Mouse (Mus musculus) hindbrain, embryonic 14.5 days (tissue): Measurements from ENCODE around the gene Olfr1373. TPM values are rescaled to one million over a fixed set of nuclear protein-coding genes. Genes with fewer than 3 reads are reported as not detected.
"Not testable (repeated sequence)": the region's sequence is repeated elsewhere in the genome, so short reads cannot be mapped to it uniquely, and the experiment has no call there.

Source experiments
- ATAC-seq: fragments of 200-750 bp; cut with Nextera tagmentation; 2 replicates; pipeline ENCODE4 v1.8.0; 2017; ENCODE audit warnings: moderate number of reproducible peaks, mild to moderate bottlenecking, moderate TSS enrichment, moderate library complexity; ENCODE audit not compliant: low FRiP score
- DNase-seq: peaks from one replicate; pipeline ENCODE4 v3.0.0-alpha.2; 2015; ENCODE audit warnings: low spot score
- H3K27ac ChIP-seq: fragments of 300-500 bp; sonication (generic); 2 replicates; pipeline ENCODE4 v1.5.1; 2014; ENCODE audit warnings: mild to moderate bottlenecking, moderate library complexity
- H3K27me3 ChIP-seq: fragments of 300-500 bp; sonication (generic); 2 replicates; pipeline ENCODE4 v1.6.1; 2014; ENCODE audit warnings: mild to moderate bottlenecking, low read length, mixed read lengths; ENCODE audit not compliant: control insufficient read depth, insufficient read depth
- H3K36me3 ChIP-seq: fragments of 300-500 bp; sonication (generic); replicated peaks from 2 replicates; pipeline ENCODE4 v1.6.1; 2014; ENCODE audit not compliant: control insufficient read depth, insufficient read depth
- H3K4me1 ChIP-seq: fragments of 300-500 bp; sonication (generic); replicated peaks from 2 replicates; pipeline ENCODE4 v1.6.1; 2014; ENCODE audit warnings: antibody characterized with exemption, low read length, mixed read lengths; ENCODE audit not compliant: control insufficient read depth, insufficient read depth
- H3K4me2 ChIP-seq: fragments of 300-500 bp; sonication (generic); replicated peaks from 2 replicates; pipeline ENCODE4 v1.6.1; 2014; ENCODE audit warnings: mild to moderate bottlenecking, moderate library complexity
- H3K4me3 ChIP-seq: fragments of 300-500 bp; sonication (generic); replicated peaks from 2 replicates; pipeline ENCODE4 v1.5.1; 2014; ENCODE audit warnings: mild to moderate bottlenecking, low read length
- H3K9ac ChIP-seq: fragments of 300-500 bp; sonication (generic); 2 replicates; pipeline ENCODE4 v1.6.1; 2014
- H3K9me3 ChIP-seq: fragments of 300-500 bp; sonication (generic); 2 replicates; pipeline ENCODE4 v1.6.1; 2016; ENCODE audit warnings: low read length; ENCODE audit not compliant: control insufficient read depth
- WGBS: fragments of 180-500 bp; shearing (Covaris S2); extraction: QIAGEN DNeasy Blood & Tissue Kit; methylation state at CpG from one replicate; pipeline ENCODE4 v1.1.7; 2014; 5-methylcytosine and 5-hydroxymethylcytosine counted together
- polyA plus RNA-seq: library from polyadenylated mRNA; unstranded; fragments of >200 nt; fragmentation: Nextera tagmentation; extraction: Ambion mirVana; gene quantifications from 2 replicates; pipeline ENCODE4 v1.2.1, GENCODE M21; 2014

Olfr1373 gene
- polyA plus RNA-seq = not detected in 2 replicates

GRCm38 (mm10) chr11:52145428-52145827 is at the start of gene Olfr1373:
Gene Olfr1373, minus strand, starts transcription at chr11:52145528.
- WGBS = 90% methylated on average over 1 of the region's 1 CpGs
- not testable (repeated sequence) for H3K9me3 ChIP-seq, ATAC-seq, DNase-seq, H3K4me2 ChIP-seq, H3K27me3 ChIP-seq, H3K27ac ChIP-seq, H3K9ac ChIP-seq, H3K4me3 ChIP-seq, H3K36me3 ChIP-seq, H3K4me1 ChIP-seq

GRCm38 (mm10) chr11:52180651-52181050 is 35.3 kb upstream of the Olfr1373 start:
- WGBS = 94% methylated on average over 4 of the region's 4 CpGs
- H3K9ac ChIP-seq, H3K4me2 ChIP-seq, H3K4me1 ChIP-seq, H3K4me3 ChIP-seq, H3K36me3 ChIP-seq, H3K27me3 ChIP-seq, H3K9me3 ChIP-seq, DNase-seq, ATAC-seq, H3K27ac ChIP-seq: not testable (repeated sequence)

- H3K27me3 ChIP-seq, H3K27ac ChIP-seq, H3K36me3 ChIP-seq, H3K9ac ChIP-seq, ATAC-seq, H3K4me3 ChIP-seq, H3K4me1 ChIP-seq, H3K4me2 ChIP-seq, H3K9me3 ChIP-seq, DNase-seq: not testable (repeated sequence)
- WGBS = 80% methylated on average over 2 of the region's 3 CpGs
Measured at GRCm38 (mm10) chr11:52179897-52180296, 34.6 kb upstream of the Olfr1373 start.

GRCm38 (mm10) chr11:52168461-52168860 is 23.1 kb upstream of the Olfr1373 start:
- DNase-seq = no peak

GRCm38 (mm10) chr11:52167901-52168302 is 22.6 kb upstream of the Olfr1373 start:
- H3K36me3 ChIP-seq, H3K9me3 ChIP-seq, H3K4me1 ChIP-seq, H3K27ac ChIP-seq, DNase-seq: not testable (repeated sequence)
- H3K4me2 ChIP-seq = peak overlapping the region; percentile 63
- peak; percentile 59; the same call in 1 of the 2 replicates for ATAC-seq
- WGBS = under 1% methylated on average over 28 of the region's 42 CpGs
- H3K27me3 ChIP-seq = peaks cover 47% of the 10 kb centered on the region
- H3K9ac ChIP-seq = peak overlapping the region; percentile 24; the same call in 1 of the 2 replicates
- peak overlapping the region; percentile 31 for H3K4me3 ChIP-seq

More at GRCm38 (mm10) chr11:52168461-52168860, 23.1 kb upstream of the Olfr1373 start:
- Histone ChIP-seq H3K9me3 (no peaks in the 10 kb centered on the region), H3K4me1 (no peaks in the 10 kb centered on the region), H3K36me3 (no peaks in the 10 kb centered on the region), H3K27ac (no peak overlapping the region), H3K9ac (peak overlapping the region; percentile 24; the same call in 1 of the 2 replicates), H3K4me3 (peak overlapping the region; percentile 31), H3K4me2 (peak overlapping the region; percentile 63), H3K27me3 (peaks cover 47% of the 10 kb centered on the region)
- WGBS = 23% methylated on average over 12 of the region's 12 CpGs
- no peak for ATAC-seq

GRCm38 (mm10) chr11:52167126-52167525 is 21.8 kb upstream of the Olfr1373 start:
- WGBS = 2% methylated on average over 21 of the region's 21 CpGs
- no peaks in the 10 kb centered on the region for H3K4me1 ChIP-seq
- no peak for ATAC-seq
- no peaks in the 10 kb centered on the region for H3K9me3 ChIP-seq
- no peak overlapping the region for H3K4me3 ChIP-seq
- H3K27me3 ChIP-seq = peaks cover 47% of the 10 kb centered on the region
- H3K36me3 ChIP-seq = no peaks in the 10 kb centered on the region
- no peak for DNase-seq
- H3K27ac ChIP-seq = no peak overlapping the region
- H3K9ac ChIP-seq = no peak overlapping the region
- no peak overlapping the region for H3K4me2 ChIP-seq

GRCm38 (mm10) chr11:52163926-52164325 is 18.6 kb upstream of the Olfr1373 start:
- ATAC-seq = no peak
- 37% methylated on average over 10 of the region's 10 CpGs for WGBS

GRCm38 (mm10) chr11:52143675-52144074 is 1.7 kb downstream of the Olfr1373 start:
- not testable (repeated sequence) for H3K4me2 ChIP-seq, H3K27ac ChIP-seq, H3K4me3 ChIP-seq, H3K27me3 ChIP-seq, ATAC-seq, H3K9me3 ChIP-seq, H3K9ac ChIP-seq, H3K36me3 ChIP-seq, H3K4me1 ChIP-seq
- whole genome bisulfite sequencing = 31% methylated on average over 4 of the region's 4 CpGs
- peak; percentile 50 for DNase-seq

More at GRCm38 (mm10) chr11:52163926-52164325, 18.6 kb upstream of the Olfr1373 start:
- Histone ChIP-seq H3K27me3 (peaks cover 24% of the 10 kb centered on the region), H3K4me1 (no peaks in the 10 kb centered on the region), H3K4me2 (no peak overlapping the region), H3K9ac (no peak overlapping the region), H3K9me3 (no peaks in the 10 kb centered on the region), H3K4me3 (no peak overlapping the region), H3K36me3 (no peaks in the 10 kb centered on the region), H3K27ac (no peak overlapping the region)
- DNase-seq = no peak

GRCm38 (mm10) chr11:52130451-52131068 is 14.8 kb downstream of the Olfr1373 start:
- peaks cover 10% of the 10 kb centered on the region for H3K9me3 ChIP-seq
- 84% methylated on average over 7 of the region's 7 CpGs for WGBS
- no peak overlapping the region for H3K4me3 ChIP-seq
- H3K27me3 ChIP-seq = no peaks in the 10 kb centered on the region
- H3K9ac ChIP-seq = no peak overlapping the region
- ATAC-seq (no peak), DNase-seq (peak; percentile 23)
- no peak overlapping the region for H3K4me2 ChIP-seq
- no peaks in the 10 kb centered on the region for H3K4me1 ChIP-seq
- peaks cover 9% of the 10 kb centered on the region for H3K36me3 ChIP-seq
- H3K27ac ChIP-seq = no peak overlapping the region
